Mouse (Mus musculus): ENCODE results near the gene Dis3l2.

The Dis3l2 gene

GRCm38 (mm10) chr1:87060913-87061312 is 357.3 kb downstream of the Dis3l2 start:
- DNase-seq (ENCODE audit: low spot score in 2 of 2), result no peak

- no peak for DNase-seq (ENCODE audit: low spot score in 2 of 2)
Observed at GRCm38 (mm10) chr1:87070720-87071119, 367.1 kb downstream of the Dis3l2 start.

- DNase-seq (ENCODE audit: low spot score in 2 of 2), result no peak
Observed at GRCm38 (mm10) chr1:87073776-87074175, 370.2 kb downstream of the Dis3l2 start.

GRCm38 (mm10) chr1:87086196-87086595 is 382.6 kb downstream of the Dis3l2 start:
- no peak for DNase-seq (ENCODE audit: low spot score in 2 of 2)

- DNase-seq (ENCODE audit: low spot score in 2 of 2), result no peak
Observed at GRCm38 (mm10) chr1:87086964-87087363, 383.4 kb downstream of the Dis3l2 start.

- DNase-seq (ENCODE audit: low spot score in 2 of 2), result no peak
Observed at GRCm38 (mm10) chr1:87089251-87089650, 385.6 kb downstream of the Dis3l2 start.

- no peak for DNase-seq (ENCODE audit: low spot score in 2 of 2)
Observed at GRCm38 (mm10) chr1:87089828-87090227, 386.2 kb downstream of the Dis3l2 start, which contains the start of gene Alppl2. Alppl2 (minus strand) TSS chr1:87089928.

GRCm38 (mm10) chr1:87095642-87096041 is 392.0 kb downstream of the Dis3l2 start:
- no peak for DNase-seq (ENCODE audit: low spot score in 2 of 2)

- peak; percentile 30 to 31 for DNase-seq (ENCODE audit: low spot score in 2 of 2)
Observed at GRCm38 (mm10) chr1:87098358-87098975, 394.9 kb downstream of the Dis3l2 start.

Measured in frontal cortex, postnatal 36 days (tissue).